Mouse (Mus musculus) thymus, postnatal 14 days (tissue): ENCODE data around the gene Eif5a.

ENCODE experiments used
- DNase-seq: peaks from one replicate; pipeline ENCODE4 v3.0.0; 2021

The Eif5a gene

GRCm38 (mm10) chr11:69900471-69901405 is 21.0 kb downstream of the Eif5a start, which contains the start of the genes 2810408A11Rik and Neurl4:
Gene 2810408A11Rik (minus strand): TSS chr11:69900987.
Gene Neurl4 (plus strand): TSS chr11:69901072.
- DNase-seq = peak; percentile 93

GRCm38 (mm10) chr11:69899870-69900269 is 21.9 kb downstream of the Eif5a start:
- DNase-seq = peak; percentile 35

DNA sequence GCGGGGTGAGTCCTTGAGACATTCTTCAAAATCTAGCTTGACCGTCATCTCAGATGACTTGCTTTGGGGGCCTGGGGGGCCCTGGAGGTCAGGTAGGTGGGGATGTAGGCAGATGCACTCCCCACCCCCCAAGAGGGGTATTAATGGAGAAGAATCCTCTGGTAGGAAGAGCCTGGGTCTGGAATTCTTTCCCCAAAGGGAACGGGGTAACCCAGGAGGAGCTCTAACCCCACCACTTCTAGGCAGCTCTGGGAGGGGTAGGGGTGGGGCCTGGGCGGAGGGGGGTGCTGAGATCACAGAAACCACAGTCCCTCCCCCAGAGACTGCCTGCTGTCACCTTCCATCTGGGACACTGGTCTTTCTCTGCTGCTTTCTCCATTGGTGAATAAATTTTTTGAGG is 26.5 kb downstream of the Eif5a start, which contains the start of gene Acap1:
Gene Acap1 (minus strand): TSS at position 249 of the 400 bp plus-strand sequence.
- peak; percentile 85 for DNase-seq

DNA sequence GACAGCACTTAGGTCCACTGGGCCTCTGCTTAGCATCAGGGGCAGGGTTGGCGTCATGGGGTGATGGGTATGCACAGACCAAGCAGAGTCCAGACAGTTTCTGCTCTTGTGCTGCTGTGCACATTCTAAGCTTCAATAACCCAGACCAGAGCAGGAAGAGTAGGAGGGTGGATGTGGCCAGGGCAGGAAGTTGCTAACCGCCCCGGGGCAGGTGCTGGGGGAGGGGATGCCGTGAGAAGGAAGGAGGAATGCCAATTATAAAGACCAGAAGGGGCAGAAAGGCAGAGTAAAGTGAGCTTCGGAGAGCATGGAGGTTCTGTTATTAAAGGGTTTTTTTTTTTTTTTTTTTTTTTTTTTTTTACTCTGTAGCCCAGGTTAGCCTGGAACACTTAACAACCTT is 27.1 kb downstream of the Eif5a start:
- peak; percentile 93 for DNase-seq

GRCm38 (mm10) chr11:69891482-69891881 is 30.3 kb downstream of the Eif5a start:
- DNase-seq = no peak

DNA sequence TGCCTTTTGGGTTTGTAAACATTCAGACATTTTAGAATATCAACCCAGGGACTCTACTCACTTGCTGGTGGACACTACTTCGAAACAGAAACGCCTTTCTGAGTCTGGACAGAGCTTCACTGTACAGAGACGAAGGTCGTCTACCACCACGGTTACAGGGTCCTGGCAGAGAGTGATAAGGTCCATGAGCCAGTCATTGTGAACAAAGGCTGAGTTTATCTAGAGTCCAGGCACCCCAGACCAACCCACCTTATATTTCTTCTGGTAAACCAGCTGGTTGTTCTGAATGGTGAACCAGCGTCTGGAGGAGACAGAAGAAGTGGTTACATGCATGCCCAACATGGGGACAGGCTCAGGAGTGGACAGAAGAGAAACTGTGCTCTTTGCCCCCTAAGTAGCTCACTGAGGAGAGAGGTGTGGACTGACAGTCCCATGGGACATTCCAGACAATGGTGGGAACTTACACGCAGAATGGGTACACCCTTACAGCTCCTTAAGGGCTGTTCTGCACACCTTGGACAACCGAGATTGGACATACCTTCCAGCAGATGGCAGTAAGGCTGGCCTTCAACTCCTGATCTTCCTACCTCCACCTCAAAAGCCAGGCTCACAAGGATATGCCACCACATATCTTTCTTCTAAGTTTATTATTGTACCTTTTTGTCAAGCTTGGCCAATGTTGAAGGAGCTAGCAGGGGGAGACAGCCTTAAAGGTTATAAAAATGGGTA is 34.7 kb downstream of the Eif5a start:
- no peak for DNase-seq

DNA sequence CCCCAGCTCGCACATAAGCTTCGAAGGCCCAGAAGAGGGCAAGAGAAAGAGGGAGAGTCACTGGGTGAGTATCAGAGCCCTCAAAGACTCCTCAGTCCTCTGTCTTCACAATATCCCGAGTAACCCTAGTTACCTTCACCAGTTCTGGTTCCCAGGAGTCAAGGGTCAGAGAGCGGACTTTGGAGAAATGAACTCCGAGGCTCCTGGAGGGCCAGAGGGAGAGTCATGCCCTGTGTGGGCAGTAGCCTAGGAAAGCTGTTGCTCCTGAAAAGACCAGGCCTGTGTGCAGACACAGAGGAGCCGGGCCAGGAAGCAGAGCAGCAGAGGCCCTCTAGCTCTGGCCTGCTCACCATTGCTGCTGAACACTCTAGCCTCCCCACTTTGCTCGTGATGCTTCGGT is 37.1 kb downstream of the Eif5a start:
- no peak for DNase-seq

DNA sequence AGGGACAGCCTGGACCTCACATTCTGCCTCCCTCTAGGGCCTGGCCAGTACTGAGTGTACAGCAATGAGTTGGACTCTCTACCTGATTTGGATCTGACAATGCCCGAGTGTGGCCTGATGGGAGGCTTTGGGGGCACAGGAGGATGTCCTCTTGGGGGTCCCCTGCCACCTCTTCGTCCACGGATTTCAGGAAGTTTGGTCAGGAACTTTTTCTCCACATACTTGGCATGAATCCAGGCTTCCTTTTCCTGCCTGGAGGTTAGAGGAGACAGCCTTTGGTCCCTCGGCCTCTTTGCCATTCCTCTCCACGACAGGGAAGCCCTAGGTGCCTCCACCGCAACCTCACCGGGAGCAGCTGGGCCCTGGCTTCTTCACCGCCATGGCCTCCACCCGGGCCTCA is 37.5 kb downstream of the Eif5a start:
- DNase-seq = no peak

DNA sequence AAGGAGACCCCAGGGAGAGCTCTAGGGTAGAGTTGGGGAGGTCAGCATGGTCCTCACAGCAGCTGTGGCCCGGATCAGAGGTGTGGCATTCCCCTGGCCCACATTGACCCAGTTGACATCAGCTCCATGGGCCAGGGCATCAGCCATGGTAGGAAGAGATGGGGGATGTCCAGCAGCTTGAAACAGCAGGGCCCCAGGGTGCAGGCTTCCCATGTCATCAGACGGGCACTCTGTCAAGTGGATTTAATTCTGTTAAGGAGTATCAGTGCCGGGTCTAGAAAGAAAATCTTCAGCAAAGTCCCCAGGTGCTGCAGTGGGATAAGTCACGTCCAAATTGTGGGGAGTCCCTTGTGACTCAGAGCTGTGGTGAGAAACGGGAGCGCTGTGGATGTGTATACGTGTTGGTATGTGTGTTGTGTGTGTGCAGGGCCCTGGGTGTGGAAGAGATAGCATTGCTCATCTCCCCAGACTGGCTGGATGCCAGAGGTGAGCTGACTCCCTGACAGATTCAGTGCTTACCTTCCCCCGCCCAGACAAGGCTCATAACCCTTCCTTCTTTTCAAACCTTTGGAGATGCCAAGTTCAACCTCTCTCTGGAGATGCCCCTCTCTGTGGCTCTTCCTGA is 38.1 kb downstream of the Eif5a start:
- DNase-seq = no peak

DNA sequence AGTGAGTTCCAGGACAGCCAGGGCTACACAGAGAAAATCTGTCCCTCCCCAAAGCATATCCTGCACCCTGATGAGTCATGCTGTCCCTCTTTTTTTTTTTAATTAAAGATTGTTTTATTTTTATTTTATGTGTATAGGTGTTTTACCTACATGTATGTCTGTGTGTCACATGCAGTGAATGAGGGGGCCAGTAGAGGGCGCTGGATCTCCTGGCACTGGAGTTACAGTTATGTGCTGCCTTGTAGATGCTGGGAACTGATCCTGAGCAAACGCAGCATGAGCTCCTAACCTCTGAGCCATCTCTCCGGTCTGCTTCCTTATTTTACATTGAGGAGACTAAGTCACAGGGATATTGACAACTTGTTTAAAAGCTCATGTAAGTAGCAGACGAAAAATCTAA is 38.7 kb downstream of the Eif5a start:
- peak; percentile 80 for DNase-seq

DNA sequence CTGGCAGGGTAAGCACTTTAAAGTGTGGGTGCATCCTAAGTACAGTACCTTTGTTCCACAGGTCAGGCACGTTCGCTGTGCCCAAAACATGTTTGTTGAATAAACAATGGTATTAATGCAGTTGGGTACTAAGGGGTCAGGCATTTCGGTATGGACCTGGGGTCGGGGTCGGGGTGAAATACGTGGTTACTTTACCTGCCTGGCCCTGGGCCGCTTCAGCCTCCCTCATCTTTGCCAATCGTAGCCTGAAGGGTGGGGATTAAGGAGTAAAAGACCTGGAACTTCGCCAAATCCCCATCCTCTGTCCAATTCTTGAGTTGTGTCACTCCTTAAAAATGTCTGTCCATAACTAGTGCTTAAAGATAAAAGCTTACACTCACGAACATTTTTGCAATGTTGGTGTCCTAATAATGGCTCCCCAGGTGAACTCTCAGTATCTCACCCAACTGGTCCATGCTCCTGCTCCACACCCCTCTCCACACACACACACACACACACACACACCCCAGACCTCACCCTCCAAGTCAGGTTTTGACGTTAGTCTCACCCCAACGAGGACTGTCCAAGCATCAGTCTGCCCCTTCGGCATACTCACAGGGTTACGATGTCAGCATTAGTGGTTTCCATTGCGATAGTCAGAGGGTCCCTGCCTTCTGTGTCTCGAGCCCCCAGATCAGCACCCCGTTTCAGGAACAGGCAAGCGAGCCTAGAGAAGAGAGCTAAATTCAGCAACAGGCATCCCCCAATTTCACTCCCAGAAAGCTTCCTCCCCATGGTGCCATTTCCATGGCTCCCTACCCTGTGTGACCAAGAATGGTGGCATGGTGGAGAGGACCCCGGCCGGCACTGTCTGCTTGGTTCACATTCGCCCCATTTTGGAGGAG is 39.7 kb downstream of the Eif5a start:
- DNase-seq = no peak

DNA sequence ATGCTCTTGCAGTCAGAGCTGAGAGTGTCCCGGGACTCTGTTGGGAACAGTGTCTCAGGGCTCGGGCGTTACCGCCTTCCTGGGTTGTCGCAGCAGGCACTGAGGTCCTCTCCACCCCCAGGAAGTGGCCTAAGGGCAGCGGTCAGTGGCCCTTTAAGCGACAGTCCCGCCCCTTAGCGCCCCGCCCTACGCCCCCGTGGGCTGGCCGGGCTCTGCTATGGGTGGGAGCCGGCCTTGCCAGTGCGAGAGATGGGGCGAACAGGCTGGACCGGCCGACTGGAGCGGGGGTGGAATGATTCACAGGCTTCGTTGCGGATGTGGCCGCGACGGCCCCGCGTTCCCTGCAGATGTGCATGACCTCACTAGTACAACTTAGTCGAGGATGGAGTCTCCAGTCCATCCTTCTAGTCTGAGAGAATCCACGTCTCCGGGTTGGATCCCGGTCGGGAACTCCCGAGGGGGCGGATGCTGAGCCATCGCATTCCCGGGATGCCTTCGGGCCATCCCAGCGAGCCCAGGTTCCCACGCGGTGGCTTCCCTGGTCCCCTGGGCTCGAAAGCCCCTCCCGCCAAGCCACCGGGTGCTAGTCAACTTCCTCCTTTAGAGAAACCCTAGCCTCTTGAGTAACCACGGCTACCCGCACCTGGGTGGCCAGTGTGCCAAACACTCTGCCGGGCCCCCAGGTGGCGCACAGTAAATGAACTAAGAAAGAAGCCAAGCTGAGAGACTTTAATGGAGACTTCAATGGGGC is 40.7 kb downstream of the Eif5a start, which contains the start of gene Kctd11:
Gene Kctd11 (minus strand): TSS at position 554 of the 751 bp plus-strand sequence.
- DNase-seq = peak; percentile 81

- DNase-seq = peak; percentile 69
Measured at GRCm38 (mm10) chr11:69880506-69880852, 41.3 kb downstream of the Eif5a start.

DNA sequence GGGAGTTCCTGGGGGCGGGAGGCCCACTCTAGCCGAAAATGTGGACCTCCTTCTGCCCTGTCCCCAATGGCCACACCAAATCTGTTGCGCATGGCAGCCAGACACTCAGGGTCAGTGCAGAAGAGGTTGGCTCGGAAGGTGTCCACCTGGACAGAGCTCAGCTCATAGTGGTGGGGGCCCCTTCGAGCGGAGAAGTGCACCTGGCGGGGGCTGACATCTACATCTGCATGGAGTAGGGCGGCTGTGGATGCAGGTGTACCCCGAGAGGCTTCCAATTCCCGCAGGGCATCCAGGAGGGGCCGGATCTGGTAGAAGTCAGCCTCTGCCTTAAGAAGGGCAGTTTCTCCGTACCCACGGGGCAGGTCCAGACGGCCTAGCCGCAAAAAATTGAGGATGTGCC is 42.0 kb downstream of the Eif5a start:
- DNase-seq = no peak

- DNase-seq = no peak
Measured at GRCm38 (mm10) chr11:69878952-69879351, 42.8 kb downstream of the Eif5a start.

GRCm38 (mm10) chr11:69878399-69878798 is 43.4 kb downstream of the Eif5a start:
- no peak for DNase-seq

- DNase-seq = no peak
Measured at GRCm38 (mm10) chr11:69877878-69878277, 43.9 kb downstream of the Eif5a start, which contains the start of gene Tmem95. Gene Tmem95 (minus strand): TSS chr11:69878018.

GRCm38 (mm10) chr11:69876867-69877266 is 44.9 kb downstream of the Eif5a start:
- DNase-seq = peak; percentile 95

- DNase-seq = peak; percentile 16
Measured at GRCm38 (mm10) chr11:69876186-69876585, 45.6 kb downstream of the Eif5a start.

GRCm38 (mm10) chr11:69872451-69872850 is 49.3 kb downstream of the Eif5a start:
- DNase-seq = no peak

DNA sequence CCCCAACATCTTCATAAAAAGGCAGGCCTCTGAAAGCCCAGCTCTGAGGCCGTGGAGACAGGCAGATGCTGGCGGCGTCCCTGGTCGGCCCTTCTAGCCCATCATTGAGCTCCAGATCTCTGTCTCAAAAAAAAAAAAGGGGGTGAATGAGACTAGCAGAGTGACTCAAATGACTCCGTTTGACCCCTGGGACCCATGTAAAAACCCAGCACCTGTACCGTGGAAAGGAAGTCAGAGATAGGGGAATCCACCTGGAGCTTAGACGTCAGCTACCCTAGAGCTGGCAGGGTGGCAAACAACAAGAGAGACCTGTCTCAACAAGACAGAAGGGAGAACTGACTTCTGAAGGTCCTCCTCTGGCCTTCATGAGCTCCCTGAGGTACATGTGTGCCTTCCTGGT is 49.9 kb downstream of the Eif5a start:
- no peak for DNase-seq
